ENCODE assay signal across 34 mouse cellular contexts in the genomic region with DNA sequence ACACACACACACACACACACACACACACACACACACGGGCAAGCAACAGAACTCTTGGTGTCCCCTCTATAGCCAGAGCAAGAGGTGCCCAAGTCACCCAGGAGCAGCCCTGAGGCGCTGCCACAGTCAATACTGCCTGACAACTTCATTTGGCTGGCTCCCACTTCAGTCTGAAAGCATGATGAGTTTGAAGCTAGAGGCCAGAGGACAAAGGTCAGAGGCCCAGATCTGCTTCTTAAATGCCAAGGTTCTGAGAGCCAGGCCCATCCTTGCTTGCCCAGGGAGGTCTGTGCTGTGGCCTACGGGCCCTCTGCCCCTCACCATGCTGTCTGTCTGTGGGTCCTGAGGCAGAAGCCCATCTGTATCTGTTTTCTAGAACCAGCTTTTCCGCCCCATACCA. TPM values are rescaled to one million over a fixed set of nuclear protein-coding genes. Genes with fewer than 3 reads are reported as not detected.
A peak's percentile ranks its signal among the peaks of the same experiment; 100 is the strongest.
DNase-seq lines count a peak whose midpoint lies in the region; ATAC-seq and TF ChIP-seq lines count a peak whose summit lies in the region.
"Had no signal": no experiment of that assay in that cellular context is flagged by ENCODE, and none has a peak within 500 bp of the region (broad histone marks: within the 10 kb centered on the region; RNA-seq: fewer than 3 reads in every experiment).

No protein-coding gene starts in this region.

- no peak for TF ChIP-seq POLR2A in kidney, adult 2 months (IDR thresholded peaks at IDR 0.05; ENCODE audit: low read depth, low read length)
- TF ChIP-seq POLR2A in olfactory bulb, adult 2 months (IDR thresholded peaks at IDR 0.05; ENCODE audit: insufficient read depth, low read depth, low read length), result no peak

- H3K4me2 ChIP-seq in hindbrain, embryonic 11.5 days (replicated peaks; ENCODE audit: low read depth, low read length), result no peak overlapping the region
- H3K4me2 ChIP-seq in hindbrain, embryonic 12.5 days (replicated peaks), result no peak overlapping the region
- H3K4me2 ChIP-seq in kidney, embryonic 16.5 days (replicated peaks; ENCODE audit: low read depth, low read length), result no peak overlapping the region
- H3K4me2 ChIP-seq in midbrain, embryonic 13.5 days (replicated peaks), result no peak overlapping the region
- H3K4me2 ChIP-seq in midbrain, postnatal 0 days (ENCODE audit: low read depth, low read length, poor library complexity, severe bottlenecking), result no peak overlapping the region
- H3K4me2 ChIP-seq: forebrain, embryonic 15.5 days; heart, embryonic 11.5 days; limb, embryonic 15.5 days; liver, embryonic 15.5 days; lung, embryonic 14.5 days; midbrain, embryonic 12.5 days had no signal

- peaks cover 21% of the 10 kb centered on the region for H3K4me1 ChIP-seq in hindbrain, embryonic 11.5 days (replicated peaks; ENCODE audit: control insufficient read depth, insufficient read depth, low read length)
- peaks cover 65% of the 10 kb centered on the region for H3K4me1 ChIP-seq in hindbrain, embryonic 12.5 days
- peaks cover 7% of the 10 kb centered on the region; the same call in 1 of the 2 replicates for H3K4me1 ChIP-seq in kidney, adult 2 months (ENCODE audit: control insufficient read depth, insufficient read depth, low read length)
- H3K4me1 ChIP-seq in kidney, embryonic 16.5 days (ENCODE audit: insufficient read depth, low read length), result peaks cover 33% of the 10 kb centered on the region
- H3K4me1 ChIP-seq in midbrain, embryonic 13.5 days (replicated peaks), result peaks cover 85% of the 10 kb centered on the region
- peaks cover 7% of the 10 kb centered on the region; the same call in 1 of the 2 replicates for H3K4me1 ChIP-seq in midbrain, postnatal 0 days (ENCODE audit: insufficient read depth, low read length)
- H3K4me1 ChIP-seq in olfactory bulb, adult 2 months (ENCODE audit: control insufficient read depth, insufficient read depth, low read length), result peaks cover 68% of the 10 kb centered on the region

- H3K9me3 ChIP-seq in hindbrain, embryonic 11.5 days (ENCODE audit: control insufficient read depth, low read length), result no peaks in the 10 kb centered on the region
- no peaks in the 10 kb centered on the region for H3K9me3 ChIP-seq in hindbrain, embryonic 12.5 days (replicated peaks)
- no peaks in the 10 kb centered on the region for H3K9me3 ChIP-seq in kidney, embryonic 16.5 days (ENCODE audit: low read length)
- no peaks in the 10 kb centered on the region for H3K9me3 ChIP-seq in midbrain, embryonic 13.5 days
- H3K9me3 ChIP-seq in midbrain, postnatal 0 days (ENCODE audit: low read length), result no peaks in the 10 kb centered on the region
- H3K9me3 ChIP-seq: forebrain, embryonic 15.5 days; G1E; limb, embryonic 10.5 days; limb, embryonic 15.5 days; liver, embryonic 15.5 days; midbrain, embryonic 12.5 days had no signal

- H3K9ac ChIP-seq in hindbrain, embryonic 11.5 days (ENCODE audit: low read depth, low read length), result 0 out of 2 replicates have a peak overlapping the region, but pooled peaks have one; percentile 2
- H3K9ac ChIP-seq in hindbrain, embryonic 12.5 days, result no peak overlapping the region
- H3K9ac ChIP-seq in kidney, embryonic 16.5 days (replicated peaks; ENCODE audit: low read length), result no peak overlapping the region
- peak overlapping the region; percentile 23; the same call in 1 of the 2 replicates for H3K9ac ChIP-seq in midbrain, embryonic 13.5 days (replicated peaks)
- no peak overlapping the region for H3K9ac ChIP-seq in midbrain, postnatal 0 days (replicated peaks; ENCODE audit: low read length, poor library complexity, severe bottlenecking)
- H3K9ac ChIP-seq: forebrain, embryonic 15.5 days; limb, embryonic 15.5 days; liver, embryonic 15.5 days; lung, embryonic 14.5 days; midbrain, embryonic 12.5 days had no signal

- no peaks in the 10 kb centered on the region for H3K36me3 ChIP-seq in hindbrain, embryonic 11.5 days (ENCODE audit: control insufficient read depth, insufficient read depth, low read length)
- H3K36me3 ChIP-seq in hindbrain, embryonic 12.5 days, result no peaks in the 10 kb centered on the region
- H3K36me3 ChIP-seq in kidney, adult 2 months (ENCODE audit: control insufficient read depth, insufficient read depth, low read length), result no peaks in the 10 kb centered on the region
- no peaks in the 10 kb centered on the region for H3K36me3 ChIP-seq in kidney, embryonic 16.5 days (ENCODE audit: insufficient read depth, low read length)
- H3K36me3 ChIP-seq in midbrain, embryonic 13.5 days, result no peaks in the 10 kb centered on the region
- H3K36me3 ChIP-seq in midbrain, postnatal 0 days (ENCODE audit: insufficient read depth, low read length), result 0 out of 2 replicates have a peak, but pooled peaks cover 2% of the 10 kb centered on the region
- H3K36me3 ChIP-seq: forebrain, embryonic 15.5 days; G1E; limb, embryonic 10.5 days; limb, embryonic 15.5 days; liver, embryonic 15.5 days; midbrain, embryonic 12.5 days had no signal

- no peak for ATAC-seq in hindbrain, embryonic 11.5 days (ENCODE audit: low FRiP score)
- ATAC-seq in hindbrain, embryonic 12.5 days (ENCODE audit: low FRiP score), result no peak
- no peak for ATAC-seq in kidney, embryonic 16.5 days (ENCODE audit: low FRiP score, low TSS enrichment)
- no peak for ATAC-seq in midbrain, embryonic 13.5 days
- ATAC-seq in midbrain, postnatal 0 days (ENCODE audit: low FRiP score), result no peak
- ATAC-seq: forebrain, embryonic 15.5 days; intestine, postnatal 0 days; Patski had no signal

- no peak for TF ChIP-seq CTCF in kidney, adult 2 months (conservative IDR thresholded peaks at IDR 0.05; ENCODE audit: insufficient read depth, insufficient read length, low read depth, low read length)
- no peak for TF ChIP-seq CTCF in midbrain, postnatal 0 days (IDR thresholded peaks at IDR 0.05)
- no peak for TF ChIP-seq CTCF in olfactory bulb, adult 2 months (IDR thresholded peaks at IDR 0.05; ENCODE audit: insufficient read depth, low read depth, low read length)

- no peak overlapping the region for H3K4me3 ChIP-seq in hindbrain, embryonic 11.5 days (ENCODE audit: low read depth, low read length)
- H3K4me3 ChIP-seq in hindbrain, embryonic 12.5 days, result no peak overlapping the region
- no peak overlapping the region for H3K4me3 ChIP-seq in kidney, adult 2 months (ENCODE audit: insufficient read depth, low read depth, low read length)
- H3K4me3 ChIP-seq in kidney, embryonic 16.5 days (ENCODE audit: low read length), result no peak overlapping the region
- no peak overlapping the region for H3K4me3 ChIP-seq in midbrain, embryonic 13.5 days (replicated peaks)
- no peak overlapping the region for H3K4me3 ChIP-seq in midbrain, postnatal 0 days (ENCODE audit: low read depth, low read length)
- H3K4me3 ChIP-seq in olfactory bulb, adult 2 months (ENCODE audit: insufficient read depth, low read depth, low read length), result no peak overlapping the region
- H3K4me3 ChIP-seq: forebrain, embryonic 15.5 days; limb, embryonic 10.5 days; limb, embryonic 15.5 days; liver, embryonic 15.5 days; midbrain, embryonic 12.5 days had no signal

- peaks cover 3% of the 10 kb centered on the region; the same call in 1 of the 2 replicates for H3K27me3 ChIP-seq in hindbrain, embryonic 11.5 days (ENCODE audit: control insufficient read depth, insufficient read depth, low read length)
- peaks cover 19% of the 10 kb centered on the region for H3K27me3 ChIP-seq in hindbrain, embryonic 12.5 days
- no peaks in the 10 kb centered on the region for H3K27me3 ChIP-seq in kidney, adult 2 months (replicated peaks; ENCODE audit: control insufficient read depth, insufficient read depth, low read length)
- peaks cover 10% of the 10 kb centered on the region for H3K27me3 ChIP-seq in kidney, embryonic 16.5 days (ENCODE audit: insufficient read depth, low read length)
- H3K27me3 ChIP-seq in midbrain, embryonic 13.5 days, result peaks cover 5% of the 10 kb centered on the region; the same call in 1 of the 2 replicates
- H3K27me3 ChIP-seq in midbrain, postnatal 0 days (ENCODE audit: insufficient read depth, low read length), result no peaks in the 10 kb centered on the region
- H3K27me3 ChIP-seq: forebrain, embryonic 15.5 days had no signal

- 56% methylated on average over 4 of the region's 4 CpGs for WGBS in hindbrain, embryonic 11.5 days
- WGBS in hindbrain, embryonic 12.5 days, result 53% methylated on average over 4 of the region's 4 CpGs
- WGBS in kidney, adult 2 months, result 56% methylated on average over 4 of the region's 4 CpGs
- WGBS in kidney, embryonic 16.5 days, result 33% methylated on average over 4 of the region's 4 CpGs
- 40% methylated on average over 4 of the region's 4 CpGs for WGBS in midbrain, embryonic 13.5 days
- 58% methylated on average over 4 of the region's 4 CpGs for WGBS in midbrain, postnatal 0 days
- 69% methylated on average over 4 of the region's 4 CpGs for WGBS in olfactory bulb, adult 2 months

- H3K27ac ChIP-seq in hindbrain, embryonic 11.5 days (ENCODE audit: low read depth, low read length), result no peak overlapping the region
- H3K27ac ChIP-seq in hindbrain, embryonic 12.5 days, result no peak overlapping the region
- no peak overlapping the region for H3K27ac ChIP-seq in kidney, adult 2 months (ENCODE audit: insufficient read depth, low read depth, low read length)
- no peak overlapping the region for H3K27ac ChIP-seq in kidney, embryonic 16.5 days (ENCODE audit: low read length)
- no peak overlapping the region for H3K27ac ChIP-seq in midbrain, embryonic 13.5 days
- H3K27ac ChIP-seq in midbrain, postnatal 0 days (ENCODE audit: low read depth, low read length), result no peak overlapping the region
- 0 out of 2 replicates have a peak overlapping the region, but pooled peaks have one; percentile 46 for H3K27ac ChIP-seq in olfactory bulb, adult 2 months (ENCODE audit: insufficient read depth, low read depth, low read length)
- H3K27ac ChIP-seq: forebrain, embryonic 15.5 days; limb, embryonic 10.5 days; limb, embryonic 15.5 days; liver, embryonic 15.5 days; midbrain, embryonic 12.5 days had no signal

- no peak for DNase-seq in hindbrain, embryonic 11.5 days (ENCODE audit: low spot score)
- peak; percentile 88 for DNase-seq in kidney, adult 2 months
- DNase-seq in midbrain, postnatal 0 days (ENCODE audit: low spot score), result no peak
- no peak for DNase-seq in MN1 (ENCODE audit: low spot score)
- DNase-seq: adrenal gland, postnatal 14 days; cerebellum, adult 11 months; cerebellum, adult 9-10 months; cerebellum, postnatal 36 days; gastrocnemius, postnatal 36 days; heart, adult 18-20 months; heart, postnatal 36 days; layer of hippocampus, postnatal 36 days; lung, embryonic 14.5 days; lung, postnatal 14 days; right cerebral cortex, adult 18-20 months; spleen, adult 18-20 months; thymus, postnatal 14 days had no signal

RNA-seq across cellular contexts. Expression of a gene that starts 18.1 kb away (rescaled TPM):
- 1.9 and 2.2 TPM in 2 replicates for polyA plus RNA-seq in hindbrain, embryonic 11.5 days (2014; fragmentation: Nextera tagmentation; extraction: Ambion mirVana)
- polyA plus RNA-seq in hindbrain, embryonic 12.5 days (2016; fragmentation: Nextera tagmentation; extraction: Ambion mirVana), result 6.3 and 6.7 TPM in 2 replicates
- 13.0 and 13.2 TPM in 2 replicates for polyA plus RNA-seq in kidney, adult 2 months (2012; rRNA removed)
- polyA plus RNA-seq in kidney, embryonic 16.5 days (2015; fragmentation: Nextera tagmentation; extraction: Ambion mirVana), result 1.0 and 1.1 TPM in 2 replicates
- 7.0 and 8.5 TPM in 2 replicates for polyA plus RNA-seq in midbrain, embryonic 13.5 days (2015; fragmentation: Nextera tagmentation; extraction: Ambion mirVana)
- 95.0 and 100 TPM in 2 replicates for total RNA-seq in midbrain, postnatal 0 days (2014; rRNA removed)
- polyA plus RNA-seq in midbrain, postnatal 0 days (2015; fragmentation: Nextera tagmentation; extraction: Ambion mirVana), result 13.1 and 14.0 TPM in 2 replicates
- polyA plus RNA-seq in olfactory bulb, adult 2 months (2012; ENCODE audit: insufficient read depth, insufficient read length, low replicate concordance, missing spikeins), result not detected in 2 replicates
- polyA plus RNA-seq: liver, embryonic 15.5 days had no signal

RNA-seq across cellular contexts. Expression of a gene that starts 57.7 kb away (rescaled TPM):
- polyA plus RNA-seq in hindbrain, embryonic 11.5 days (2014; fragmentation: Nextera tagmentation; extraction: Ambion mirVana), result 0.20 TPM in 1 of 2 replicates, not detected in the other
- polyA plus RNA-seq in hindbrain, embryonic 12.5 days (2016; fragmentation: Nextera tagmentation; extraction: Ambion mirVana), result 0.85 and 0.94 TPM in 2 replicates
- polyA plus RNA-seq in kidney, adult 2 months (2012; rRNA removed), result not detected in 2 replicates
- polyA plus RNA-seq in kidney, embryonic 16.5 days (2015; fragmentation: Nextera tagmentation; extraction: Ambion mirVana), result 0.75 and 1.3 TPM in 2 replicates
- 0.88 and 1.2 TPM in 2 replicates for polyA plus RNA-seq in midbrain, embryonic 13.5 days (2015; fragmentation: Nextera tagmentation; extraction: Ambion mirVana)
- 0.28 TPM in 1 of 2 replicates, not detected in the other for total RNA-seq in midbrain, postnatal 0 days (2014; rRNA removed)
- polyA plus RNA-seq in midbrain, postnatal 0 days (2015; fragmentation: Nextera tagmentation; extraction: Ambion mirVana), result 0.34 and 0.91 TPM in 2 replicates
- polyA plus RNA-seq in olfactory bulb, adult 2 months (2012; ENCODE audit: insufficient read depth, insufficient read length, low replicate concordance, missing spikeins), result not detected in 2 replicates
- total RNA-seq: adrenal gland, postnatal 14 days; G1E; gastrocnemius, adult 18-20 months; gastrocnemius, postnatal 36 days; heart, adult 18-20 months; heart, postnatal 36 days; layer of hippocampus, postnatal 36 days had no signal
- polyA plus RNA-seq: embryonic facial prominence, embryonic 11.5 days; G1E; neural tube, embryonic 11.5 days; urinary bladder, adult 2 months had no signal

Comparison
In these comparisons a context has a peak if more than half of its experiments do, and no peak if none do; other contexts are left out.
1. H3K9ac ChIP-seq: peak in hindbrain, embryonic 11.5 days (single experiment) and midbrain, embryonic 13.5 days (single experiment); none in hindbrain, embryonic 12.5 days (single experiment), kidney, embryonic 16.5 days (single experiment) and midbrain, postnatal 0 days (single experiment).